Mouse (Mus musculus): ENCODE results near the gene Grk5. TPM values are rescaled to one million over a fixed set of nuclear protein-coding genes. Genes with fewer than 3 reads are reported as not detected.
A peak's percentile ranks its signal among the peaks of the same experiment; 100 is the strongest.

Grk5 gene
- polyA plus RNA-seq, 1 experiment, result 5.4 TPM

DNA sequence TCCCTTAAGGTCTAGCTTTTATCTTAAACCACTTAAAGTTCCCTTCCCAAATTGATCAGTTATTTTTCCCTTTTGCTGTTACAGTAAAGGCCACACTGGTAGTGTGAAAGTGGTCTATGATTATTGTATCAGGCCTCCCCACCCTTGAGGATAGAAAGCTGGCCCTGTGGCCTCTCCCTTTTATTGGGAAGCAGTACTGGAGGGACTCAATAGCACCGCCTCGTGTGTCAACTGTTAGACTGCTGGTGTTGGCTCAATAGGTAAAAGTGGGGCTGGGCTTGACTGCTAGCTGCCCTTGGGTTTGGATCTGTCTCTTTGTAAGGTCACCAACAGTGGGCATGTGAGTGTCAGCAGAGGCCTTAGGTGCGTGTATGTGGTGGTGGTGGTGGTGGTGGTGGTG, 174.8 kb downstream of the Grk5 start:
- DNase-seq (ENCODE audit: low read depth), result no peak

DNA sequence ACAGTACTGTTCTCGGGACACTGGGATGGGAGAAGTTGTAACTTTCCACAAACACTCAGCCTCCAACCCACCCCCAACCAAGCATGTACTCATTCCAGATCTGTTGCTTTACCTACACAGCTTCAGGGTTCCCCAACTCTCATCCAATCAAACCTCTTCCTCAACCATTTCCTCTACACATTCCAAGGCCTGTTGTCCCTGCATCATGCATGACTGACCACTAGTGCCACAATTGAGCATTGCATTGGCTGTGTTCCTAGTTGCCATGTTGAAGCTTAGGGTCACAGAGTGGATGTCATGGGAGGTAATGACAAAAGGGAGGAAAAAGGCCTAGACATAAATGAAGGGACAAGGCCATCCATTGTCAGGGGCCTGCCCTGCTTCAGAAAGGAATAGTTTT, 175.5 kb downstream of the Grk5 start:
- DNase-seq (ENCODE audit: low read depth), result no peak

DNA sequence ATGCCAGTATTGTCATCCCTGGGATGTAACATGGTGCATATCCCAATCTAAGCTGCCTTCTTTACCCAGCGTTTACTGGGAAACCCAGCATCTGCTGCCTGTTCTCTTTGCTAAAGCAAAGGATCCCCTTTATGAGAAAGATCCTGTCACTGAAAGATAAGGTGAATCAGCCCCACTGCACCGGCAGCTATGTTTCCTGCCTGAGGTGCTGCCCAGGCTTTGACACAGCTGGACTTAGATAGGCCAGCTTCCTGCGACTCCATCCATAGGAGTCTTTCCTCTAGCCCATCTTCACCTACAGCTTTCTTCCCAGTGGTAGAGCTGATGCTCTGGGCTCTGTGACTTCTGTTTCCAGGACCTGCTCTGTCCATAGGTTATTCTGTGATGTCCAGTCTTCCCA, 189.1 kb downstream of the Grk5 start:
- DNase-seq (ENCODE audit: low read depth), result no peak

DNA sequence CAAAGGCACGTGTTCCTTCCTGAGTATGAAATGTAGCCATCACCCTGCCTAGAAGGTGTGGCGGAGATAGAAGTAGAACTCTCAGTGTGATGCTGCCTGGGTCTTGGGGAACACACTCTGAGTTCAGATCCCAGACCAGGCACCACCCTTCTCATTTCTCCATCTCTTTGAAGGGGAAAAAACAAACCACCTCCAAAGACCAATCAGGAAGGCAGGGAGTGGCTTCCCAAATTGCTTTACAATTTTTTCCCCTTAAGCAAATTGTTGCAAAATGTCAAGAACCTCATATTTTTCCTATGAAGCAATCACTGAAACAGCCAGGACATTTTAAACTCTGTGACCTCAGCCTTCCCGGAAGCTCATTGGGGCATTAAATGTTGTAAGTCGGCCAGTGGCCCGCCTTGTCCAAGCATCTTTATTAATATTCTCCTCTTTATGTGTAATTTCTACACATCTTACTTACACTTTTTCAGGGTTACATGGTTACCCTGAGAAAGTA, 190.8 kb downstream of the Grk5 start:
- DNase-seq (ENCODE audit: low read depth), result peak; percentile 37

DNA sequence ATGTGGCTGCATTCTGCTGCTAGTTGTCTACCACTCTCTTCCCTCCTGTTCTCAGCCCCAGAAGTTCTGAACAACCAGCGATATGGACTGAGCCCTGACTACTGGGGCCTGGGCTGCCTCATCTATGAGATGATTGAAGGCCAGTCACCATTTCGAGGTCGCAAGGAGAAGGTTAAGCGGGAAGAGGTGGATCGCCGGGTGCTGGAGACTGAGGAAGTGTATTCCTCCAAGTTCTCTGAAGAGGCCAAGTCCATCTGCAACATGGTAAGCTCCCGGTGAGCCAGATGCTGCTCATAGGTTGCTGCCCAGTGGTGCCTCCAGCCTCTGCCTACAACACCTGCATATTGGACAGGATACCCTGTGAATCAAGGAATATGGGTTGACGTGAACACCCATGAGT, 193.5 kb downstream of the Grk5 start:
- DNase-seq (ENCODE audit: low read depth), result no peak

DNA sequence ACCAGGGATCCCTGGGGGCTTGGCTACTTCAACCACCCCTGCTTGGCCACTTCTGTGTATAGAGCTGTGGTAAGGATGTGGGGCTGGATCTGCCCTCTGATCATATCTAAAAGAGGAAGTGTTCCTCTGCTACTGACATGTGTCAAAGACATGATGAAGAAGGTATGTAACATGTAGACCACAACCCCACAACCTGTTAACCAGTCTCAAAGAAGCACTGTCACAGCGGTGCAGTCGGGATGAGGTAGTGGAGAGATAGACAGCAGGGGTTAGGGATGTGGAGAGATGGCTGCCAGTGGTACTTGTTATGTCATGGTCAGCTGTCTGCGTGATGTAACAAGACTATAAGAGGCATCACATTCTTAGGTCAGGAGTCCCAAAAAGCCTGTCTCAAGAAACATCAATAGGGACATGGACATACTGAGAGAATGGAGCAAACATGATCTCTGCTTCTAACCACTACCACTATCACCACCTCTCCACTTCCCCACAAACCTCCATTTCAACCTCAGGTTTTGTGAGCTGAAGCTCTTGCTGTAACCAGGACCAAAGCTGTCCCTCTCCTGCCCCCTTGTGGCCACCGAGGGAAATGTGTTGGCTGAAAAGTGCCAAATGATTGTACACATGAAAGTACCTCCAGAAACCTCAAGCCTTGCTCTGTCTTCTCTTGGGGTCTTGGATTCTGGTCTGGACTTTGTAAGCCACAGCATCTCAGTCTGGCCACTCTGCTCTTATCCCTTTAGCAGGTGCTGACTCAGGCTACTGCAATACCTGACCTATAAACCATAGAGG, 194.8 kb downstream of the Grk5 start:
- peak; percentile 23 for DNase-seq (ENCODE audit: low read depth)

DNA sequence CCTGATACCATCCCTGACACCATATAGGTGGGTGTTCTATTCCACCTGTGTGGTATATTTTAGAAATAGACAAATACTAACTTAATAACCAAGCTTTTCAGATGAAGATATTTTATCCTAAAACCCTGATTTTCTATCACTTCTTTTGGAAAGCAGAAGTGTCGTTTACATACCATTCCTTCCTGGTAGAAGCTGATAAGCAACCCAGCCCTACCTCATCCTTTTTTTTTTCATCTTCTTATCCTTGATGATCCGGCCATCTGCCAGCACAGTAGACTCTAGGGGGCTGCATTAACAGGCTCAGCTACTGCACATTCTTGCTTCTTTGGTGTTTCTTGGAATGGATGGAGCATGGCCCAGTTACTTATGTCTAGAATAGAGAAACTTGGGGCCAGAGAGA, 195.7 kb downstream of the Grk5 start:
- DNase-seq (ENCODE audit: low read depth), result no peak

DNA sequence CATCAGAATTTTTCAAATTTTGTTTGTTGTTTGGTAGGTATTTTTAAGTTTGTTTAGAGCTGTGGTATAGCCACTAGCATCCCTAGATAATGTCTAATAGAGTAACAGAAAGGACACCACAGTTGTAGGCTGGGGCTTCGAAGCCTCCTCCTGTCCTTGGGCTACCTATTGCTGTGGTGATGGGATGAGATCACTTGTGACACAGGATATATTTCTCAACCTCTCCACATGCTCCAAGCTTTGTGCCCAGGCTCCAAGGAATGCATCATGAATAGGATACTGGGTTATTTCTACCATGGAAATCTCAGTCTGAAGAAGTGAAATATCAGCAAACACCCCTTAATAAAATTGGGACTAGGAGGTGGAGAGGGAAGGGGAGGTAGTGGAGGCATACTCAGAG, 198.2 kb downstream of the Grk5 start:
- DNase-seq (ENCODE audit: low read depth), result no peak

DNA sequence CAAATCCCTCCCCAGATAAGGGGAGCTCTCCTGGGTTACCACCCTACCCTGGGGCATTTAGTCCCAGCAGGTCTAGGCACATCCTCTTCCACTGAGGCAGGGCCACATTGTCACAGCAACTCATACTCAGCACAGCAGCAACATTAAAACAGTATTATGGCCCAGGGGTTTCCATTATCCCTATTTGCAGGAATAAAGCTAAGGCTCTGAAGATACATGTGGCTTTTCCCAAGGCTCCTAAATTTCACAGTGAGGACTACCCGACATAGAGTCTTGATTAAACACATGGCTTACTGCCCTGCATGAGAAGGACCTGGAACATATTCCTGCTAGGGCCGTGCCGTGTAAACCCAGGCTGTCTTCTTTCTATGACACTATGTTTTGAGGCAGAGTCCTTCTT, 199.5 kb downstream of the Grk5 start:
- no peak for DNase-seq (ENCODE audit: low read depth)

DNA sequence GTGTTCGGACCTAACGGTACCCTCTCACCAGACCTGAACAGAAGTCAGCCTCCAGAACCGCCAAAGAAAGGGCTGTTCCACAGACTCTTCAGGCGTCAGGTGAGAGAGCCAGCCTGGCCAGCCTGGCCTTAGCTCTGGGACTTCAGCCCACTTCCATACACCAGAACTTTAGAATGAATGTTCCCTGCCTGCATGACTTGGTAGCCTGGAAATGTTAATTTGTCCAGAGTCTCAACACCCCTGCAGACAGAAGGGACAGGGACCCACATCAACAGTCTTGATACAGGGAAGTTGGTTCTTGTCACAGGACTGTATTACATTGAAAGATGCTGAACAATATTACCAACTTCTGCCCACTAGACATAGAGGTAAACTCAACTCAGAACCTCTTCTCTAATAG, 201.0 kb downstream of the Grk5 start:
- DNase-seq (ENCODE audit: low read depth), result no peak

DNA sequence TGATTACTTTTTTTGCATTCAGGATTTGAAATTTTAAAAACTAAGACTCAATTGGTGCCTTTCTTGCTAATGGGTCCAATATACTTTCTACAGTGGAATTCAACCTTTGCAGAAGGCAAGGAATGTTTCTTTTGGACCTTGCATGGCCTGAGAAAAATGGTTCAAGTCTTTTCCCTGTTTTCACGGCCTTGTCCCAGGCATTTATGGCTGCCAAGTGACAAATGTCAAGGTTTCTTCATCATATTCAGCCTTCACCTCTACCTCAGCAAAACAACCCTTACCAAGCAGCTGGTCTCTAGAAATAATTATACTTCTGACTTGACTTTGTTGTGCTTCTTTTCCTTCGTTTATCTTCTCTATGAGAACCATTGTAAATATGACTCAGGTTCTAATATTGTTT, 207.2 kb downstream of the Grk5 start:
- DNase-seq (ENCODE audit: low read depth), result no peak

DNA sequence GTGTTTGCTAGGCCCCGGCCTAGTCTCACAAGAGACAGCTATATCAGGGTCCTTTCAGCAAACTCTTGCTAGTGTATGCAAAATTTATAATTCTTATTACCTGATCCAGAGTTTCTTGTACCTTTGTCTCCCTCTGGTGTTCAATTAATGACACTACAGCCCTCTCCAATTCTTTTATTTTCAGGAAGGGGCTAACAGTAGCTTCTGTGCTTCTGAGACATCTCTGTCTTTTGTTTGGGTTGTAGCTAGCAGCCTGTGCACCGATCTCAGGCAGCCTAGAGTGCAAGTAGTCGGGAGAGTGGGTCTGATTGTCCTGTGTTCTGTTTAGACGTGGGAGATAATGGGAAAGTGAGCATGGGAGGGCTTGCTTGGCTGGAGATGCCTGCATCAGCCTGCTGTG, 208.2 kb downstream of the Grk5 start:
- DNase-seq (ENCODE audit: low read depth), result no peak

DNA sequence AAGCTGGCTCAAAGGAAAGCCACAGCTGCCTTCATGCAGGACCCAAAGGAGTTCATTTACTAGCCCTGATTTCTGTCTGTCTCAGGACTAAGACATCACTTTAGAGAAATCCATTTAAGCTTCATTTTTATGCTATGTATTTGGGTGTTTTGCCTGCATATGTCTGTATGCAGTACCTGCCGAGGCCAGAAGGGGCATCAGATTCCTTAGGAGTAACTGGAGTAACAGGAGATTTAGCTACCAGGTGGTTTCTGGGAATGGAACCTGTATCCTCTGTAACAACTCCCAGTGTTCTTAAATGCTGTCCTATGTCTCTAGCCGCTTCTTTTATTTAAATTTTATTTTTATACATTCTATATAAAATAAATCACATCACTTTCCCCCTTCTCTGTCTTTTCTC, 220.6 kb downstream of the Grk5 start:
- DNase-seq (ENCODE audit: low read depth), result no peak

DNA sequence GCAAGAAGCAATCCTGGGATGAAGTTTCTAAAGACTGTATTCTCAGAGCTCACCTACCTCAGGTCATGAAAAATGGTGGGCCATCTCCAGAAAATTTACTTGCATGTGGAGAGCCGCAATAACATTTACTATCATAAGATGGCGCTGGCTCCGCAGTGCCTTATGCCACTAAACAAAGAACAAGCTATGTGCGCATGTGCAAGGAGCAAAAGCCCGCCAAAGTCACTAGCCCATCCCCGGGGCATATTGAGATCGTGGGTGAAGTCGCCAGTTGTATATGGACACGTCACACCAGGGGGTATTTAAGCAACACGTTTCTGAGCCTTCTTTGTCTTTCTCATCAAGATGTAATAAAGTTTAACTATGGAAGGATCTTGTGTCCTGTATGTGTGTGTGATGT, 241.5 kb downstream of the Grk5 start:
- DNase-seq (ENCODE audit: low read depth), result no peak

DNA sequence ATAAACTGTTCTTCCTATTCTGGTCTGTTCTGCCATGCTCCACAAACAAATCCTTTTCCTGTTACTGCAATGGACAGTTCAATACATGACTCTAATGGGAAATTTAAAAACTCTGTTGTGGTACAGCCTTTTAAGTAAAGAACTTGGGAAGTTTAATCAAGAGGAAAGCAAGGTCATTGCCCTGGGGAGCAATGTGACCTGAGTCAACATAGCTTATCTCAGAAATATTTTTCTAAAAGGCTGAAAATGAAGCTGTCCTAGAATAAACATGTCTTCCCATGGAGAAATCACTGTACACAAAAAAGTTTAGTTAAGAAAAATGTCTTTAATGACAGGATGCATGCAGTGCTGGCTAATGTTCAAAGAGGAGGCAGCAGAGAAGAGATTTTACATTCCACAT, 249.1 kb downstream of the Grk5 start:
- DNase-seq (ENCODE audit: low read depth), result no peak

DNA sequence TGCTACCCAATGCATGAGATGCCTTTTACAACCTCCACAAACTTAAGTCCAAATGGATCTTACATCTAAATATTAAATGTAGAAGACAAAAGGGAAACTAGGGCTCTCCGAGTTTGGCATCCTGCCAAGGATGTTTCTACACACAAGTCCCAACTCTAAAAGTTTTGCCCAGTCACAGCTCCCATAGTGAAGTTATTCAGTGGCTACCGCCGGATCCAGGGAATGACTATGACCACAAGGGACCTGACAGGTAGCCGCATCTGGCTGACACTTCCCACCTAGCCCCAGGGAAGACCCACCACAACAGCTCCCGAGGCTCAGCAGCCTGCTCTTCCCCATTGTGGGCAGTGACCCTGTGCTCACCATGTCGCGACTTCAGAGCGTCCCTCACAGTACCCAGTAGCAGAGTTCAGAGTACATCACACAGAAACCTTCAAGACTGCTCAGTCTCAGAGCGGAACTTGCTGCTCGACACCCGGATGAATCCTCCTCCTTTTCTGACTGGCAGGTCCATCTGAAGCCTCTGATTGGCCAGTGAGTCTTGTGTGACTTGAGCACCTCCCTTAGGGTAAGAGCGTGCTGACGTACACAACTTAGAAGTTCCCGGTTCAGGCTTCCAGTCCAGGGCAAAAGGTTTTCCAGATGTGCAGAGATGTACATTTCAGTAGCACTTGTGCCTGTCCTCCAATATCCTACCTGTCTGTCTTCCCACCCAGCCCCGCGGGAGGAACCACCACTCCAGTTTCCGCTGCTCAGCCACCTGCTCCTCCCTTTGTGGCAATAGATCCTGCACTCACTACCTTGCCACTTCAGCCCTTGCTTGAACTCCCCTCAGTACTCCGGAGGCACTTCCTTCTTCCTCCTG, 251.0 kb downstream of the Grk5 start, which contains the start of gene Zfp950:
Gene Zfp950, minus strand, starts transcription at position 499 of the 865 bp plus-strand sequence.
- peak; percentile 62 for DNase-seq (ENCODE audit: low read depth)

DNA sequence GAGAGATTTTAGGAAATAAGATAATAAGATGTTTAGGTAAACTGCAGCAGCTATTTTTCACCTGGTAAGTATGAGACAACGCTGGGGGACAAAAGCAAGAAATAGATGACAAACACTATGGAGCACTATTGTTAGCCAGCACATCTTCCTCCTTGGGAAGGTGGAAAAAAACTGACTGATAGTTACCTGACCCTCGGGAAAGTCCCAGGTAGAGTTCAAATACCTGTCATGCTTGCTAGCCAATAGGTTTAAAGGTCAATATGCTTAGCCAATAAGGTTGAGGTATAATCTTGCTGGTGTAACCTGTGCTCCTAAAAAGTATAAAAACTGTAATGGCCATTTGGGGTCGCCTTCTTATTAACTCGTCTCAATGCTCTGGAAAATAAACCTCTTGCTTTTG, 251.8 kb downstream of the Grk5 start:
- DNase-seq (ENCODE audit: low read depth), result no peak

Other genes starting within 250 kb of the Grk5 start
- 0.27 and 0.51 TPM in 2 replicates for gene Nanos1, start 133.8 kb upstream of the Grk5 start, polyA plus RNA-seq (2012; rRNA removed)
- gene Eif3a, start 99.1 kb upstream of the Grk5 start, polyA plus RNA-seq (2012; rRNA removed), result 34.3 and 48.9 TPM in 2 replicates
- 13.5 and 14.2 TPM in 2 replicates for gene Fam45a, start 78.2 kb upstream of the Grk5 start, polyA plus RNA-seq (2012; rRNA removed)
- 1.9 and 2.6 TPM in 2 replicates for gene Sfxn4, start 28.3 kb upstream of the Grk5 start, polyA plus RNA-seq (2012; rRNA removed)
- gene Prdx3, start 15.2 kb upstream of the Grk5 start, polyA plus RNA-seq (2012; rRNA removed), result 164 and 183 TPM in 2 replicates

All from gonadal fat pad, adult 2 months (tissue).